Mouse (Mus musculus): ENCODE results near the gene Ssbp4. TPM values are rescaled to one million over a fixed set of nuclear protein-coding genes. Genes with fewer than 3 reads are reported as not detected.

Ssbp4 gene
- polyA plus RNA-seq, 1 experiment from 2014 or later = 108 TPM

- Histone ChIP-seq H3K27ac (ENCODE audit: low read length) (peak overlapping the region; percentile 81; the same call in 1 of the 2 replicates), H3K4me1 (replicated peaks; ENCODE audit: control insufficient read depth, insufficient read depth, low read length) (peaks cover 41% of the 10 kb centered on the region), H3K9me3 (ENCODE audit: control insufficient read depth, low read length) (no peaks in the 10 kb centered on the region), H3K27me3 (ENCODE audit: control insufficient read depth, insufficient read depth, low read depth, low read length) (no peaks in the 10 kb centered on the region), H3K36me3 (ENCODE audit: control insufficient read depth, insufficient read depth, low read length) (peaks cover 16% of the 10 kb centered on the region), H3K4me2 (ENCODE audit: low read depth, low read length) (no peak overlapping the region), H3K9ac (ENCODE audit: low read length) (no peak overlapping the region), H3K4me3 (ENCODE audit: low read length) (no peak overlapping the region)
- peak; percentile 29 for ATAC-seq (ENCODE audit: low read depth)
- 37% methylated on average over 3 of the region's 3 CpGs for WGBS
These were observed 40.2 kb upstream of the Ssbp4 start for GRCm38 (mm10) chr8:70648921-70649320.

- Histone ChIP-seq H3K27ac (ENCODE audit: low read length) (no peak overlapping the region), H3K9me3 (ENCODE audit: control insufficient read depth, low read length) (no peaks in the 10 kb centered on the region), H3K4me1 (replicated peaks; ENCODE audit: control insufficient read depth, insufficient read depth, low read length) (peaks cover 41% of the 10 kb centered on the region), H3K27me3 (ENCODE audit: control insufficient read depth, insufficient read depth, low read depth, low read length) (no peaks in the 10 kb centered on the region), H3K36me3 (ENCODE audit: control insufficient read depth, insufficient read depth, low read length) (peaks cover 16% of the 10 kb centered on the region), H3K4me3 (ENCODE audit: low read length) (no peak overlapping the region), H3K4me2 (ENCODE audit: low read depth, low read length) (no peak overlapping the region), H3K9ac (ENCODE audit: low read length) (no peak overlapping the region)
- WGBS = 38% methylated on average over 1 of the region's 1 CpGs
- ATAC-seq (ENCODE audit: low read depth) = no peak
These were observed 39.4 kb upstream of the Ssbp4 start for GRCm38 (mm10) chr8:70648164-70648442.

GRCm38 (mm10) chr8:70647343-70648163 is 38.9 kb upstream of the Ssbp4 start:
- H3K4me1 ChIP-seq (replicated peaks; ENCODE audit: control insufficient read depth, insufficient read depth, low read length) = peaks cover 41% of the 10 kb centered on the region
- H3K27me3 ChIP-seq (ENCODE audit: control insufficient read depth, insufficient read depth, low read depth, low read length) = no peaks in the 10 kb centered on the region
- no peak overlapping the region for H3K4me2 ChIP-seq (ENCODE audit: low read depth, low read length)
- no peaks in the 10 kb centered on the region for H3K9me3 ChIP-seq (ENCODE audit: control insufficient read depth, low read length)
- ATAC-seq (ENCODE audit: low read depth) = no peak
- H3K27ac ChIP-seq (ENCODE audit: low read length) = no peak overlapping the region
- H3K36me3 ChIP-seq (ENCODE audit: control insufficient read depth, insufficient read depth, low read length) = peaks cover 16% of the 10 kb centered on the region
- 42% methylated on average over 8 of the region's 8 CpGs for WGBS
- H3K4me3 ChIP-seq (ENCODE audit: low read length) = no peak overlapping the region
- peak overlapping the region; percentile 30; the same call in 1 of the 2 replicates for H3K9ac ChIP-seq (ENCODE audit: low read length)

- Histone ChIP-seq H3K9me3 (ENCODE audit: control insufficient read depth, low read length) (no peaks in the 10 kb centered on the region), H3K36me3 (ENCODE audit: control insufficient read depth, insufficient read depth, low read length) (peaks cover 9% of the 10 kb centered on the region), H3K4me2 (ENCODE audit: low read depth, low read length) (no peak overlapping the region), H3K4me1 (replicated peaks; ENCODE audit: control insufficient read depth, insufficient read depth, low read length) (peaks cover 41% of the 10 kb centered on the region), H3K27me3 (ENCODE audit: control insufficient read depth, insufficient read depth, low read depth, low read length) (no peaks in the 10 kb centered on the region), H3K27ac (ENCODE audit: low read length) (no peak overlapping the region), H3K9ac (ENCODE audit: low read length) (no peak overlapping the region), H3K4me3 (ENCODE audit: low read length) (no peak overlapping the region)
- ATAC-seq (ENCODE audit: low read depth) = no peak
These were observed 38.1 kb upstream of the Ssbp4 start for GRCm38 (mm10) chr8:70646775-70647174.

GRCm38 (mm10) chr8:70646369-70646768 is 37.7 kb upstream of the Ssbp4 start:
- peaks cover 41% of the 10 kb centered on the region for H3K4me1 ChIP-seq (replicated peaks; ENCODE audit: control insufficient read depth, insufficient read depth, low read length)
- H3K27ac ChIP-seq (ENCODE audit: low read length) = no peak overlapping the region
- H3K9ac ChIP-seq (ENCODE audit: low read length) = no peak overlapping the region

GRCm38 (mm10) chr8:70645501-70646224 is 37.0 kb upstream of the Ssbp4 start:
- H3K36me3 ChIP-seq (ENCODE audit: control insufficient read depth, insufficient read depth, low read length) = peaks cover 4% of the 10 kb centered on the region; the same call in 1 of the 2 replicates
- no peaks in the 10 kb centered on the region for H3K27me3 ChIP-seq (ENCODE audit: control insufficient read depth, insufficient read depth, low read depth, low read length)
- 41% methylated on average over 17 of the region's 17 CpGs for WGBS
- H3K9me3 ChIP-seq (ENCODE audit: control insufficient read depth, low read length) = no peaks in the 10 kb centered on the region
- H3K27ac ChIP-seq (ENCODE audit: low read length) = no peak overlapping the region
- H3K4me1 ChIP-seq (replicated peaks; ENCODE audit: control insufficient read depth, insufficient read depth, low read length) = peaks cover 41% of the 10 kb centered on the region
- H3K9ac ChIP-seq (ENCODE audit: low read length) = peak overlapping the region; percentile 25; the same call in 1 of the 2 replicates
- ATAC-seq (ENCODE audit: low read depth) = no peak
- no peak overlapping the region for H3K4me3 ChIP-seq (ENCODE audit: low read length)
- no peak overlapping the region for H3K4me2 ChIP-seq (ENCODE audit: low read depth, low read length)

More at GRCm38 (mm10) chr8:70646369-70646768, 37.7 kb upstream of the Ssbp4 start:
- WGBS = 82% methylated on average over 6 of the region's 6 CpGs
- ATAC-seq (ENCODE audit: low read depth) = no peak
- Histone ChIP-seq H3K9me3 (ENCODE audit: control insufficient read depth, low read length) (no peaks in the 10 kb centered on the region), H3K36me3 (ENCODE audit: control insufficient read depth, insufficient read depth, low read length) (peaks cover 7% of the 10 kb centered on the region), H3K27me3 (ENCODE audit: control insufficient read depth, insufficient read depth, low read depth, low read length) (no peaks in the 10 kb centered on the region), H3K4me3 (ENCODE audit: low read length) (no peak overlapping the region), H3K4me2 (ENCODE audit: low read depth, low read length) (no peak overlapping the region)

GRCm38 (mm10) chr8:70644065-70644464 is 35.4 kb upstream of the Ssbp4 start:
- ATAC-seq (ENCODE audit: low read depth) = no peak
- Histone ChIP-seq H3K9ac (ENCODE audit: low read length) (no peak overlapping the region), H3K27me3 (ENCODE audit: control insufficient read depth, insufficient read depth, low read depth, low read length) (no peaks in the 10 kb centered on the region), H3K9me3 (ENCODE audit: control insufficient read depth, low read length) (no peaks in the 10 kb centered on the region), H3K4me1 (replicated peaks; ENCODE audit: control insufficient read depth, insufficient read depth, low read length) (peaks cover 28% of the 10 kb centered on the region), H3K4me2 (ENCODE audit: low read depth, low read length) (no peak overlapping the region), H3K36me3 (ENCODE audit: control insufficient read depth, insufficient read depth, low read length) (no peaks in the 10 kb centered on the region), H3K27ac (ENCODE audit: low read length) (no peak overlapping the region), H3K4me3 (ENCODE audit: low read length) (no peak overlapping the region)
- 88% methylated on average over 2 of the region's 2 CpGs for WGBS

- 70% methylated on average over 3 of the region's 3 CpGs for WGBS
- no peaks in the 10 kb centered on the region for H3K27me3 ChIP-seq (ENCODE audit: control insufficient read depth, insufficient read depth, low read depth, low read length)
- no peak overlapping the region for H3K9ac ChIP-seq (ENCODE audit: low read length)
- H3K4me3 ChIP-seq (ENCODE audit: low read length) = no peak overlapping the region
- no peak overlapping the region for H3K4me2 ChIP-seq (ENCODE audit: low read depth, low read length)
- no peak for ATAC-seq (ENCODE audit: low read depth)
- H3K27ac ChIP-seq (ENCODE audit: low read length) = no peak overlapping the region
- H3K36me3 ChIP-seq (ENCODE audit: control insufficient read depth, insufficient read depth, low read length) = no peaks in the 10 kb centered on the region
- peaks cover 24% of the 10 kb centered on the region for H3K4me1 ChIP-seq (replicated peaks; ENCODE audit: control insufficient read depth, insufficient read depth, low read length)
- H3K9me3 ChIP-seq (ENCODE audit: control insufficient read depth, low read length) = no peaks in the 10 kb centered on the region
These were observed 34.3 kb upstream of the Ssbp4 start for GRCm38 (mm10) chr8:70643019-70643418.

- no peak for ATAC-seq (ENCODE audit: low read depth)
- Histone ChIP-seq H3K9me3 (ENCODE audit: control insufficient read depth, low read length) (no peaks in the 10 kb centered on the region), H3K4me3 (ENCODE audit: low read length) (no peak overlapping the region), H3K4me1 (replicated peaks; ENCODE audit: control insufficient read depth, insufficient read depth, low read length) (peaks cover 7% of the 10 kb centered on the region), H3K9ac (ENCODE audit: low read length) (no peak overlapping the region), H3K4me2 (ENCODE audit: low read depth, low read length) (no peak overlapping the region), H3K27me3 (ENCODE audit: control insufficient read depth, insufficient read depth, low read depth, low read length) (no peaks in the 10 kb centered on the region), H3K27ac (ENCODE audit: low read length) (no peak overlapping the region), H3K36me3 (ENCODE audit: control insufficient read depth, insufficient read depth, low read length) (no peaks in the 10 kb centered on the region)
- WGBS = 59% methylated on average over 9 of the region's 9 CpGs
These were observed 30.1 kb upstream of the Ssbp4 start for GRCm38 (mm10) chr8:70638752-70639151.

Data from lung, embryonic 16.5 days (tissue).